In genomic region chr4:124510816-124511215, GRCm38 (mm10) we compare ENCODE assay signal across 35 mouse cellular contexts.
"Had no signal": no experiment of that assay in that cellular context is flagged by ENCODE, and none has a peak within 500 bp of the region (broad histone marks: within the 10 kb centered on the region; RNA-seq: fewer than 3 reads in every experiment).

No protein-coding gene starts in this region.

- DNase-seq: heart, postnatal 10 days; heart, postnatal 14 days; heart, postnatal 36 days; heart, postnatal 4 days; kidney, adult 11 months; kidney, adult 18-20 months; kidney, adult 2 months; kidney, adult 8-10 months; kidney, adult 9 months; kidney, postnatal 10 days; kidney, postnatal 14 days; kidney, postnatal 25 days; kidney, postnatal 36 days; kidney, postnatal 4 days; layer of hippocampus, adult 9-11 months; layer of hippocampus, postnatal 36 days had no signal

- H3K9ac ChIP-seq: heart, embryonic 12.5 days; heart, embryonic 13.5 days; heart, embryonic 15.5 days; hindbrain, embryonic 12.5 days; hindbrain, embryonic 13.5 days; hindbrain, embryonic 14.5 days; hindbrain, embryonic 15.5 days; intestine, embryonic 15.5 days; kidney, embryonic 15.5 days had no signal

- H3K36me3 ChIP-seq: heart, embryonic 10.5 days; heart, embryonic 12.5 days; heart, embryonic 13.5 days; heart, embryonic 15.5 days; hindbrain, embryonic 10.5 days; hindbrain, embryonic 12.5 days; hindbrain, embryonic 13.5 days; hindbrain, embryonic 15.5 days; intestine, embryonic 15.5 days; kidney, embryonic 15.5 days had no signal

- H3K4me1 ChIP-seq: heart, embryonic 12.5 days; heart, embryonic 13.5 days; heart, embryonic 15.5 days; intestine, embryonic 15.5 days had no signal

- ATAC-seq: hindbrain, embryonic 16.5 days; hindbrain, postnatal 0 days; inflammation-experienced regulatory T-cells, adult 6 months; intestine, embryonic 15.5 days; intestine, embryonic 16.5 days; intestine, postnatal 0 days had no signal

- H3K27me3 ChIP-seq: intestine, embryonic 15.5 days had no signal

- H3K4me2 ChIP-seq: heart, embryonic 11.5 days; heart, embryonic 12.5 days; heart, embryonic 13.5 days; heart, embryonic 15.5 days; hindbrain, embryonic 12.5 days; hindbrain, embryonic 13.5 days; hindbrain, embryonic 14.5 days; hindbrain, embryonic 15.5 days; intestine, embryonic 15.5 days; kidney, embryonic 15.5 days had no signal

- H3K9me3 ChIP-seq: heart, embryonic 10.5 days; heart, embryonic 12.5 days; heart, embryonic 13.5 days; heart, embryonic 15.5 days; hindbrain, embryonic 10.5 days; hindbrain, embryonic 12.5 days; hindbrain, embryonic 13.5 days; hindbrain, embryonic 15.5 days; intestine, embryonic 15.5 days; kidney, embryonic 15.5 days had no signal

- H3K4me3 ChIP-seq: heart, embryonic 10.5 days; heart, embryonic 12.5 days; heart, embryonic 13.5 days; heart, embryonic 15.5 days; hindbrain, embryonic 10.5 days; hindbrain, embryonic 12.5 days; hindbrain, embryonic 13.5 days; hindbrain, embryonic 15.5 days; intestine, embryonic 15.5 days; kidney, embryonic 15.5 days; layer of hippocampus, adult 2 months had no signal

- H3K27ac ChIP-seq: heart, embryonic 10.5 days; heart, embryonic 13.5 days; heart, embryonic 15.5 days; hindbrain, embryonic 10.5 days; hindbrain, embryonic 12.5 days; hindbrain, embryonic 13.5 days; hindbrain, embryonic 14.5 days; hindbrain, embryonic 15.5 days; hindbrain, postnatal 0 days; intestine, embryonic 15.5 days; kidney, embryonic 15.5 days; kidney, postnatal 0 days; layer of hippocampus, adult 2 months had no signal
